Mouse (Mus musculus): Measurements from ENCODE around the gene Wdr48.

- TF ChIP-seq POLR2A (IDR thresholded peaks at IDR 0.05; ENCODE audit: borderline replicate concordance, insufficient read depth, low read length) (no peak), CTCF (IDR thresholded peaks at IDR 0.05; ENCODE audit: borderline replicate concordance, insufficient read depth, low read depth, low read length) (no peak)
Observed at GRCm38 (mm10) chr9:119973281-119973680, 78.6 kb downstream of the Wdr48 start.

All from cerebellum, adult 2 months (tissue).